Mouse (Mus musculus): Measurements from ENCODE around the gene Ednrb.
"Not testable (repeated sequence)": the region's sequence is repeated elsewhere in the genome, so short reads cannot be mapped to it uniquely, and the experiment has no call there.

The Ednrb gene

DNA sequence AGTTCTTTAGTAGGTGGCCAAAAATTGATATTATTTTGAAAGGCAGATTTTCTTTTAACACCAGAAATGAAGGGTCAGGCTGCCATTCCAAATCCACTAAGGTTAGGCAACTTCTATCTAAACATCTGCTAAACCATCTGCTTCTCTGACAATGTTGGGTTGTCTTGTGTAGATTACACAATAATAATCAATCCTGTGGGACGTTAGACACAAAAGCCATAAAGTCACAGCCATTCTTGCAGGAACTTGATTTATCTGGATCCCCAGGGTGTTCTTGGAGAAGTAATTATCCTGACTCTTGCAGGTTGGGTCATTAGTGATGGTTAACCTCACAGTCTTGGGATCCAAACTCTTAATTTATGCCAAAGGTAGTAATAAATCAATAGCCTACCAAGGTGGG lies 21.6 kb downstream of the Ednrb start:
- DNase-seq (ENCODE audit: low spot score in 2 of 2), result no peak

- no peak for DNase-seq (ENCODE audit: low spot score in 2 of 2)
Measured at GRCm38 (mm10) chr14:103816637-103817308, 27.4 kb downstream of the Ednrb start.

DNA sequence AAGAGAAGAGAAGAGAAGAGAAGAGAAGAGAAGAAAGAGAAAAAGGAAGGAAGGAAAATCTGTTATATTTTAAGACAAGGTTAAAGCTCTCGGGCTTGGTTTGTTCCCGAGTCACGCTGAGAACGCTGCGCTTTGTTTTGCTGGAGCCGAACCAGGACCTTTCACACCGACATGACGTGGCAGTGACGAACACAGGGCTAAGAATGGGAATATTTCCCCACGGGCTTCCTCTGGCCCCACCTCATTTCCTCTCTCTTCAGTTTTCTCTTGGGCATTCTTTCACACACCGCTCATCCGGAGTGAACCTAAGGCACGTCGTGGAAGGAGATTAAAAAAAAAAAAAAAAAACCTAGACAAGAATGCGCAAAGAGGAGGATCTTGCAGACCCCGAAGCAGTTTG lies 28.7 kb downstream of the Ednrb start:
- no peak for DNase-seq (ENCODE audit: low spot score in 2 of 2)

DNA sequence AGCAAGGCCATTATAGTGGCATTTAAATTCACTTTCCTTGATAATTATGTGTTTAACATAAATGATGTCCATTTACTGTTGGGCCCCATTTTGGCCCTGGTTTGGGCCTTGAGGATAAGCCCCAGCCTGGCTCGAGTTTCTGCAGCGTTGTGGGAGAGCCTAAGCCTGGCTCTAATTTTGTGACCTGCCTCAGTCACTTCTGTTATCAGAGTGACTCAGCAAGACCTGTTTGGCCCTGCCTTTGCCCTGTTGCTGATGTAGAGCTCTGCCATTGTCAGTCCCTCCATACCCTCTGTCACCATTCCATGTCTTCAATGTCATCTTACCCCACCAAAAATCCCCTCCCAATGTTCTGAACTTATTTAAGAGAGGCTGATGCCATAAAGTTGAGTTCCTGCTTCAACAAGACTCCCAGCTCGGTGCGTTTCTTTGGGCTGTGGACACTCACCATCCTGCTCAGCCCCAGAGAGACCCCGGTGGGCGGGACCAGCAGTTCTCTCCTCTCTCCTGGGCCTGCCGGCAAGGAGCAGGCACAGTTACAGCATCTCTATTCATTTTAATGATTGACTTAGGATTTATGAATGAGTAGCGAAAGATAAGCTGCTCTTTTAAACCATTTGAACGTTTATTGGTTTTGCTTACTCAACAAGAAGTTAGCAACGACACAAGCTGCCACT lies 30.0 kb downstream of the Ednrb start:
- no peak for DNase-seq (ENCODE audit: low spot score in 2 of 2)

GRCm38 (mm10) chr14:103813246-103813645 lies 31.0 kb downstream of the Ednrb start:
- no peak for DNase-seq (ENCODE audit: low spot score in 2 of 2)

DNA sequence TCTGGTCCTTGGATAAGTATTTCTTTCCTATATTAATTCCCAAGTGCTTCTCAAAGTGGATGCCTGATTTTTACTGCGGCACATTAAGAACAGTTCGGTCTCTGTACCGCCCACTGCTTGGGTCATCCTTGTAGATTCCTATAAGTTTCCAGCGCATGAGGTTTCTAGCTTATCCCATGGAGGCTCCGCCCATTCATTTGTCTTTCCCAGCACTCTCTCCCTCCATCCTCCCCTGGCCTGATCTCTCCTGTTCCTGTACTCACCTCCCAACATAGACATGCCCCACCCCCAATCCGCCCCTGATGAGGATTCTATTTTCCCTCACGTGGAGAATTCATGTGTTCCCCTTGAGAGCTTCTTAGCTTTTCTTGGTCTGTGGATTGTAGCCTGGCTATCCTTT lies 32.9 kb downstream of the Ednrb start:
- DNase-seq (ENCODE audit: low spot score in 2 of 2), result no peak

- no peak for DNase-seq (ENCODE audit: low spot score in 2 of 2)
Measured at GRCm38 (mm10) chr14:103803907-103804659, 40.1 kb downstream of the Ednrb start.

- no peak for DNase-seq (ENCODE audit: low spot score in 2 of 2)
Measured at GRCm38 (mm10) chr14:103797123-103797522, 47.1 kb downstream of the Ednrb start.

DNA sequence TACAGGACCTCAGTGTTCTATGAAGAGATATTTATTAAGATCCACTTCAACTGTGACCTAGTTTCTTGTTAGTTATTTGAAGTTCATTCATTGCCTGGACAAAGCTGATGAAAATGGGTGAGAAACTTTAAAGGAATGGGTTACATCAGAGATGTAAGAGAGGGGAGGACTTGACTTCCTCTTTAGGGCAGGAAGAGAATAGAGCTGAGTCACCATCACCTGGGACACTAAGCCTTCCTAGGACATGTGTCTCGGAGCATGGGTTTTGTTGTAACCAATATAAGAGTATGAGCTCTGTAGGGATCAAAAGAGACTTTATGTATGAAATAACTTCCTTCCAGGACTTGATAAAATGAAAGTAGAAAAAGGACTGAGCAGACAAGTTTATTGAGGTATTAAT lies 48.6 kb downstream of the Ednrb start:
- DNase-seq (ENCODE audit: low spot score in 2 of 2), result no peak

DNA sequence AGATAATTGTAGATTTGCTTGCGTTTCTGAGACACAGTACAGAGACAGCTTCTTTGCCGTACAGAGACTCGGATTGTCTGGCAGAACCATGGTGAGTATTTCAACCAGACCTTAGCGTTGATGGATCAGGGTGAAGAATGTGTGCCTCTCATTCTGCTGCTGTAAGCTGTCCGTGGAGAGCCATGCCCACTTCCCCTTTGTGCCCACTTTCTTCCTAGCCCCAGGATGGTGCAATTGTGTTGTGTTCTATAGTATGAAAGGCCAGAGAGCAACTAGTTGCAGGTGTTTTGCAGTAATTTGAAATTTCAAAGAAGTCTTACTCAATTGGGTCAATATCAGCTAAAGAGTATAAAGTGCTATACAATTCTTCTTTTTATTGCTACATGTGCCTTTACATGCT lies 50.8 kb downstream of the Ednrb start:
- DNase-seq (ENCODE audit: low spot score in 2 of 2), result no peak

GRCm38 (mm10) chr14:103792726-103793125 lies 51.5 kb downstream of the Ednrb start:
- no peak for DNase-seq (ENCODE audit: low spot score in 2 of 2)

DNA sequence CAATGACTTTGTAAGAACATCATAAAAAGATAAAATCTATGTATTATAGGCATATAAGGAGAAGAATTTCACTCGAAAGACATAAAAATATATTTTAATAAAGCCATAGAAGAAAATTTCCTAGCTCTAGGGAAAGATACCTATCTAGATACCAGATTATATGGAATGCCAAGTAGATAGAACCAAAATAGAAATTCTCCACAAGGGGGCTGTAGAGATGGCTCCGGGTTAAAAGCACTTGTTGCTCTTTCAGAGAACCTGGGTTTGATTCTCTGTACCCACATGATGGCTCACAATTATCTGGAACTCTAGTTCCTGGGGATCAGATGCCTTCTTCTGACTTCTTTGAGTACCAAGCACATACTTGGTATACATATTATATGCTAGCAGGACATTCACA lies 56.7 kb downstream of the Ednrb start:
- DNase-seq (ENCODE audit: low spot score in 2 of 2), result no peak

- DNase-seq (ENCODE audit: low spot score in 2 of 2), result no peak
Measured at GRCm38 (mm10) chr14:103785096-103785965, 58.9 kb downstream of the Ednrb start.

- DNase-seq (ENCODE audit: low spot score in 2 of 2), result not testable (repeated sequence)
Measured at GRCm38 (mm10) chr14:103780336-103780735, 63.9 kb downstream of the Ednrb start.

GRCm38 (mm10) chr14:103779276-103779675 lies 64.9 kb downstream of the Ednrb start:
- no peak for DNase-seq (ENCODE audit: low spot score in 2 of 2)

DNA sequence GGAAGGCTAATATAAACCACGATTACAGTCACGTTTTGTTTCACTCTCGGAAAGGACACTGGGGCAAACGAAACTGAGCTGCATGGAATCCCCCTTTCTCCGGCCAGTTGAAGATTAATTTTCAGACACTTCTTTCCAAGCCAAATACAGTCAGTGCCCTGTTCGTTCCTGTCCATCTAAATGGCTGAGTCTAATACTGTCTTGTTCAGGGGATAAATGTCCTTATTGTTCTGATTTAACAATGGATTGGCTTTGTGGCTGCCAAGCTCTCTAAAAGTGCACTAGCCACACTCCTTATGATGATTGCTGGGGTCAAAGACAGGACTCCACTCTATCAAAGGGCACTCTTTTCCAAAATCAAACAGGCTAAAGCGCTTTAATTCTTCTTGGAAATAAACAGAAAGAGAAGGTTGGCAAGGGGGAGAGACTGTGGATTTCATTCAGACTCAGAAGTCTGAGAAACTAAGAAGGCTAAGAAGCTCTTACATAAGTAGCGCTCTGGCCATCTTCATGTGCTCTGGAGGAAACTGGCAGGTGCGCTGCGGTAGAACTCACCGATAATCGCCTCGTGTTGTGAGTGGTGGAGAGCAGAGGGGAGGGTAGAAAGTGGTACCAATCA lies 65.6 kb downstream of the Ednrb start:
- peak; percentile 35 to 54 for DNase-seq (ENCODE audit: low spot score in 2 of 2)

DNA sequence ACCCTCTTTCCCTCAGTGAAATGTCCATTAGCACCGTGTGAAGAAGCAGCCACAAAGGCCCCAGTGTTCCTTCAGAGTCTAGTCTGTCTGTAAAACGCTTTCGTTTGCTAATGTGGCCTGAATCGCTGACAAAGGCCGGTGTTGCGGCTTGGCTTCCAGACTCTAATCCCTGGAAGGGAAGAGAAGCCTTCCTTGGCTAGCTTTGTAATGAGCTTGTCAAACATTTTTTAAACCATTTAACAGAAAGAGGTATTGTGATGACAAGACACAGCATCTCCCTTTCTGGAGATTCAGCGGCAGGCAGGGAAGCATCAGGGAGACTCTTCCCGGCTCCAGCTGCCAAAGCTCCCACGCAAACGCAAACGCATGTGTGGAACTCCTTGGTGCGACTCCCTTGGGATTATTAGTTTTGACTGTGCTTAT lies 66.2 kb downstream of the Ednrb start:
- DNase-seq (ENCODE audit: low spot score in 2 of 2), result peak; percentile 75 to 85

DNA sequence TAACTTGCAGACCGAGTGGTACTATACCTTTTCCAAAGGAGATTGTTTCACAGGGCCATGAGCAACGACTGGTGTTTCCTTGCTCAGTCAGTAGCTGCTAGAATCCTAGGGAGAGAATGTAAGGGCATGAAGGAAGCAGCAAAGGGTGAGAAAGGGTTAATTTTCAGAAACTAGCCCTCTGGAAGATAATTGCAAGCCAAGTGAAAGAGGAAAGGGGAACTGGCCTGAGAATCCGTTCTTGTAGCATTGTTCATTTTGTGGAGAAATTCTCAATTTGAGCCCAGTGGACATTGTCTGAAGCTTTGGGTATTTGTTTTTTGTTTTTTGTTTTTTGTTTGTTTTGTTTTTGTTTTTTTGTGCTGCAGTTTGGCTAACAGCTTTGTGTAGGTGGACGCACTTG lies 66.8 kb downstream of the Ednrb start:
- no peak for DNase-seq (ENCODE audit: low spot score in 2 of 2)

DNA sequence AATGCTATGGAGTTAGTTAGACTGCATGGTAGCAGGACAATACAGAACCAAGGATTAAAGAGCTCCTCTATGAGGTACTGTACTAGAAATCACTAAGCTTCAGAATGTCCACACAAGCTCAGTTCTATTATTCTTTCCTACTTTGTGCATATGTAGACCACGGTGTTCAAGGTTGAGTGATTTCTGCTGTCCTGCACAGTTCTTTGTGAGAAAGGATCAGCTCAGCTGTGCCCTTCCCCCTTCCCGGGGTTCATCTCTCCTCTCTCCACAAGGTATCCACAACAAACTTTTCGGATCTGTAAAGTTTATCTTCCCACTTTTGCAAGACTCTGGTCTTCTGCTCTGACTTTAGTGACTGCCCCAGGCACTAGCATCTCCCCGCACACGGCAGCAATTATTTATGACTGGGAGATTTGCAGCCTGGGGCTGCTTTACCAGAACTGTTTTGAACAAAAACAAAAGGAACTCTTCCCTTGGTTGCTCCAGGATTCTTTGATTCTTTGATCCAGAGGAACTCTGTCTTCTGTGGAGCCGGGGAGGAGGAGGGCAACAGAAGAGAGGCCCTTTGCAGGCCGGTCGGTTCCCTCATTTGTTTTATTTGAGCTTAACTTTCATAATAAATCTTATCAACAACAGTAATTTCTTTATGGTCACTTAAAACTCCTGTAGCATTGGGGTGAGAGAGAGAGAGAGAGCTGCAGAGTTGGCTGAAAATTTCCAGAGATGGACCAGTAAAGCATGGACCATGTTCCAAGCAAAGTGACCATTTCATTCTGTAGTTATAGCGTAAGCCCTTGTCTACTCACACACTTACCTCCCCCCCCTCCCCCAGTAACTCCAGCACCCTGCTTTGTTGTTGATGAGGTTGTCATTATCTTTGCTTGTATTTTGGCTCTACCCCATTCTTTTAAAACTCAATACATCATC lies 74.6 kb downstream of the Ednrb start:
- no peak for DNase-seq (ENCODE audit: low spot score in 2 of 2)

DNA sequence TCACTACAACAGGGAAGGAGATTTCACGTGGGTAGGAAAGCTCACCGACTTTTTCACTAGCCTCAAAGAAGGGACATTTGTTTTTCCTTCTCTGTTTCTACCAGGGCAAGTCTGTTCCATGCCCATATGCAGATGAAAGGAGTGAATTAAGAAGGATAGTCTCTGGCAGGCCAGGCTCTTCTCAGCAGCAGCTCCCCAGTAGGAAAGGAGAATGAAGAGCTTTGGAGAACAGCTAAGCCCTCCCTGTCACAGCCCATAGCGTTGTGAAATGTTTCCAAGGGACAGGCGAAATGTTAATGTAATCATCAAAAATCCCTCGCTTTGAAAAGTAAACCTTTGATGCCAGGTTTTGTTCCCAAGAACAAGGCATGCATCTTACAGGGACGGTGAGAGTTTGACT lies 76.7 kb downstream of the Ednrb start:
- DNase-seq (ENCODE audit: low spot score in 2 of 2), result no peak
